Mouse (Mus musculus): Measurements from ENCODE around the gene Bicc1.

DNA sequence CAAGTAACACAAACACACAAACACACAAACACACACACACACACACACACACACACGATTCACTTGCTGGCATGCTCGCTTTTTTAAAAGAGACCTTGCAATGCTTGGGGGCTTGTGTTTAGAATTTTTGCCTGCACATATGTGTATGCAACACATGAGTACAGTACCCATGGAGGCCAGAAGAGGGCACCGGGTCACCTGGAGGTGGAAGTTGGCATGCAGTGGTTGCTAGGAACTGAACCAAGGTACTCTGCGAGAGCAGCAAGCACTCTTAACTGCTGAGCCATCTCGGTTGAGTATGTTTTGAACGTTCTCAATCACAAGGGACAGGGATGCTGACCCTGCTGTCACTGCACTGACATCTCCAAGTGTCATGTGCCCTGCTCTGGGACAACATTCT lies 5.9 kb downstream of the Bicc1 start:
- TF ChIP-seq CTCF (conservative IDR thresholded peaks at IDR 0.05; ENCODE audit: insufficient read depth, insufficient read length, low read depth, low read length), result 0 out of 2 replicates have a peak, but pooled peaks have one; percentile 22
- no peak for TF ChIP-seq POLR2A (IDR thresholded peaks at IDR 0.05; ENCODE audit: low read depth, low read length)
